Mouse (Mus musculus) embryonic facial prominence, embryonic 15.5 days (tissue): ENCODE measurements around the gene Dctn2. TPM values are rescaled to one million over a fixed set of nuclear protein-coding genes. Genes with fewer than 3 reads are reported as not detected.

ENCODE experiments used
- ATAC-seq: fragments of 200-750 bp; cut with Nextera tagmentation; 2 replicates; pipeline ENCODE4 v1.8.0; 2017; ENCODE audit warnings: low read depth, moderate TSS enrichment; ENCODE audit not compliant: insufficient number of reproducible peaks, low FRiP score, low TSS enrichment
- H3K27ac ChIP-seq: fragments of 300-500 bp; sonication (generic); replicated peaks from 2 replicates; pipeline ENCODE4 v1.5.1; 2015; ENCODE audit warnings: mild to moderate bottlenecking, inconsistent platforms
- H3K27me3 ChIP-seq: fragments of 300-500 bp; sonication (generic); 2 replicates; pipeline ENCODE4 v1.6.1; 2015; ENCODE audit warnings: inconsistent platforms
- H3K36me3 ChIP-seq: fragments of 300-500 bp; sonication (generic); 2 replicates; pipeline ENCODE4 v1.6.1; 2015; ENCODE audit warnings: mild to moderate bottlenecking, inconsistent platforms
- H3K4me1 ChIP-seq: fragments of 300-500 bp; sonication (generic); 2 replicates; pipeline ENCODE4 v1.6.1; 2015; ENCODE audit warnings: inconsistent platforms
- H3K4me2 ChIP-seq: fragments of 300-500 bp; sonication (generic); replicated peaks from 2 replicates; pipeline ENCODE4 v1.6.1; 2015; ENCODE audit warnings: mild to moderate bottlenecking, inconsistent platforms
- H3K4me3 ChIP-seq: fragments of 300-500 bp; sonication (generic); replicated peaks from 2 replicates; pipeline ENCODE4 v1.5.1; 2015; ENCODE audit warnings: mild to moderate bottlenecking, inconsistent platforms
- H3K9ac ChIP-seq: fragments of 300-500 bp; sonication (generic); 2 replicates; pipeline ENCODE4 v1.6.1; 2015; ENCODE audit warnings: inconsistent platforms
- H3K9me3 ChIP-seq: fragments of 300-500 bp; sonication (generic); replicated peaks from 2 replicates; pipeline ENCODE4 v1.6.1; 2016; ENCODE audit warnings: inconsistent platforms
- WGBS: fragments of 180-500 bp; shearing (Covaris S2); methylation state at CpG from one replicate; pipeline ENCODE4 v1.1.7; 2015; 5-methylcytosine and 5-hydroxymethylcytosine counted together
- polyA plus RNA-seq: library from polyadenylated mRNA; unstranded; fragments of >200 nt; fragmentation: Nextera tagmentation; extraction: Ambion mirVana; gene quantifications from 2 replicates; pipeline ENCODE4 v1.2.1, GENCODE M21; 2015

Dctn2 gene
- polyA plus RNA-seq, 1 experiment from 2014 or later: 212 TPM

DNA sequence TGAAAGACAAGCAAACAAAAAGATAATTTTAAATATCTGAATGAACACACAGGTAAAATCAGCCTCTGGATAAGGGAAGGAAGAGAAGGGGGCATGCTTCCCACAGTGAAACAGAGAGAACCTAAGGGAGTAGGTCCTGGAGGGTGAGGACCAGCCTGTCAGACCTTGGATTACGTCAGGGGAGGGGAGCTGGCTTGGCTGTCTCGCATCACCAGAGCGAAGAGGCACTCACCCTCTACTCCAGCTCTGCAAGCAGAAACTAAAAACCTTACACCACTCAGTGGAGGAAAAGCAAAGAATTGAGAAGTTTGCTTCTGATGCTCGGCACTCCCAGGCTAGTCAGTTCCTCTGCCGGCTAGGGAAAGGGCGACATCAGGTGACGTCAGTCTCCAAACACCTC is 53.8 kb downstream of the Dctn2 start:
- no peak for ATAC-seq

DNA sequence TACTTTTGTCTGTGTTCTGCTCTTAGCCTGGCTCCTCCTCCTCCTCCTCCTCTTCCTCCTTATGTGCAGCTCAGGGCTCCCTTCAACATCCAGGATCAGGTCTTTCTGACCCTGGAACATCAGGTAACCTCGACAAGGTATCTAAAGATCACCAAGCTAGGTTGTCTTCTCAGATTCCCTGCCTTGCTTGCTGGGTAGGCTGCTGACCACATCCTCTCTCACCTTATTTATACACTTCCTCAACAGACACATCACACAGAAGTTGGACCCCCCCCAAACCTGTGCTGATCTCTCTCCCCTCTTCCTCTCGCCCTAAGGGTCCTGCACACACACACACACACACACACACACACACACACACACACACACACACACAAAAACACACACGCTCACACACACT is 55.5 kb downstream of the Dctn2 start, which contains the start of gene Arhgap9:
Arhgap9 (plus strand) TSS at position 344 of the 400 bp plus-strand sequence.
- Histone ChIP-seq H3K36me3 (no peaks in the 10 kb centered on the region), H3K9me3 (no peaks in the 10 kb centered on the region), H3K4me1 (peaks cover 10% of the 10 kb centered on the region), H3K4me2 (no peak within 1 kb of the TSS), H3K4me3 (no peak within 1 kb of the TSS), H3K27ac (no peak within 1 kb of the TSS), H3K27me3 (peaks cover 22% of the 10 kb centered on the region), H3K9ac (no peak within 1 kb of the TSS)
- WGBS: 62% methylated on average over 3 of the region's 3 CpGs
- ATAC-seq: no peak

More for the DNA sequence above, 53.8 kb downstream of the Dctn2 start:
- Histone ChIP-seq H3K9me3 (no peaks in the 10 kb centered on the region), H3K4me2 (no peak overlapping the region), H3K36me3 (no peaks in the 10 kb centered on the region), H3K4me3 (no peak overlapping the region), H3K27ac (no peak overlapping the region), H3K4me1 (no peaks in the 10 kb centered on the region), H3K27me3 (peaks cover 9% of the 10 kb centered on the region), H3K9ac (no peak overlapping the region)
- 73% methylated on average over 7 of the region's 7 CpGs for WGBS

GRCm38 (mm10) chr10:127322178-127322577 is 56.0 kb downstream of the Dctn2 start:
- 70% methylated on average over 13 of the region's 13 CpGs for WGBS
- no peak overlapping the region for H3K27ac ChIP-seq
- H3K4me2 ChIP-seq: no peak overlapping the region
- no peaks in the 10 kb centered on the region for H3K9me3 ChIP-seq
- H3K4me1 ChIP-seq: peaks cover 15% of the 10 kb centered on the region
- ATAC-seq: no peak
- no peak overlapping the region for H3K9ac ChIP-seq
- H3K27me3 ChIP-seq: peaks cover 28% of the 10 kb centered on the region
- no peaks in the 10 kb centered on the region for H3K36me3 ChIP-seq
- no peak overlapping the region for H3K4me3 ChIP-seq

DNA sequence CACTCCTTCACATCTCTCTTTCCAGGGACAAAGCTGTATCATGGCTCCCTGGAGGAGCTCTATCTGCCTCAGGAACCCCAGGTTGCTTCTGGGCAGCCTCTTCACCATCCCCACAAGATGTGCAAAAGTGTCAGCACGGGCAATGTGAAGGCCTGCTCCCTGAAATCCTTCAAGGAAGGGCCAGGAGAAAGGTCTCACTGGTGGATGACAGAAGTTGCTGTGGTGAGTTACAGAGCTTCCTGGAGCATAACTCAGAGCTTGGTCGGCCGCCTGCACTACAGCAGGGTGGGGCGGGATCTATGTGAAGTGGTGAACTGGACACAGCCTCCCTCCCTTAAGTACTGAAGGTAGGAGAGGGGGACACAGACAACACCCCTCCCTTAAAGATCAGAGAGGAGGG is 56.5 kb downstream of the Dctn2 start:
- H3K4me3 ChIP-seq: no peak overlapping the region
- WGBS: 69% methylated on average over 4 of the region's 4 CpGs
- H3K4me1 ChIP-seq: peaks cover 15% of the 10 kb centered on the region
- H3K27ac ChIP-seq: no peak overlapping the region
- no peaks in the 10 kb centered on the region for H3K9me3 ChIP-seq
- no peak overlapping the region for H3K9ac ChIP-seq
- peaks cover 33% of the 10 kb centered on the region for H3K27me3 ChIP-seq
- H3K4me2 ChIP-seq: no peak overlapping the region
- no peak for ATAC-seq
- H3K36me3 ChIP-seq: no peaks in the 10 kb centered on the region

- WGBS: 69% methylated on average over 17 of the region's 17 CpGs
- no peaks in the 10 kb centered on the region for H3K9me3 ChIP-seq
- no peak overlapping the region for H3K4me2 ChIP-seq
- no peak for ATAC-seq
- H3K9ac ChIP-seq: no peak overlapping the region
- H3K36me3 ChIP-seq: no peaks in the 10 kb centered on the region
- H3K27me3 ChIP-seq: peaks cover 37% of the 10 kb centered on the region
- H3K4me1 ChIP-seq: peaks cover 15% of the 10 kb centered on the region
- H3K4me3 ChIP-seq: no peak overlapping the region
- H3K27ac ChIP-seq: no peak overlapping the region
Observed at GRCm38 (mm10) chr10:127323131-127323855, 57.1 kb downstream of the Dctn2 start.

DNA sequence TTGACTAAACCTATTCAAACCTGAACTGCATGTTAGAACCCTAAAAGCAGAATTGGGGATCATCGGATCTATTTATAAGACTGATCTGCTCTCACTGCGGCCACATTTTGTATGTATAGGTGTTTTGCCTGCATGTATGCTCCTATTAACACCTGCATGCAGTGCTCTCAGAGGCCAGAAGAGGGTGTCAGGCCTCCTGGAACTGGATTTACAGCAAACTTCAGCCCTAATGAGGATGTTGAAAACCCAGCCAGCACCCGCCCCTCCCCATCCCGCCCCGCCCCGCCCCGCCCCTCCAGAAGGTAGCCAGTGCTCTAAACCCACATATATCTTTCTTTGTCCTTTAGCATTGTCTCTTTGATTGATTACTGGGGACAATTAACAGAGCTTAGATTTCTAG is 58.3 kb downstream of the Dctn2 start:
- H3K36me3 ChIP-seq: no peaks in the 10 kb centered on the region

GRCm38 (mm10) chr10:127325454-127326016 is 59.4 kb downstream of the Dctn2 start:
- WGBS: 36% methylated on average over 14 of the region's 14 CpGs
- no peak overlapping the region for H3K27ac ChIP-seq
- H3K4me1 ChIP-seq: peaks cover 15% of the 10 kb centered on the region
- peak overlapping the region; percentile 77 for H3K4me2 ChIP-seq
- peaks cover 5% of the 10 kb centered on the region; the same call in 1 of the 2 replicates for H3K36me3 ChIP-seq
- H3K27me3 ChIP-seq: peaks cover 55% of the 10 kb centered on the region
- no peak overlapping the region for H3K9ac ChIP-seq
- peak overlapping the region; percentile 43 for H3K4me3 ChIP-seq
- no peak for ATAC-seq
- H3K9me3 ChIP-seq: no peaks in the 10 kb centered on the region

More for the DNA sequence above, 58.3 kb downstream of the Dctn2 start:
- Histone ChIP-seq H3K4me2 (no peak overlapping the region), H3K4me1 (peaks cover 15% of the 10 kb centered on the region), H3K27ac (no peak overlapping the region), H3K27me3 (peaks cover 47% of the 10 kb centered on the region), H3K9ac (no peak overlapping the region), H3K4me3 (no peak overlapping the region), H3K9me3 (no peaks in the 10 kb centered on the region)
- WGBS: 13% methylated on average over 7 of the region's 7 CpGs
- ATAC-seq: no peak

GRCm38 (mm10) chr10:127326017-127326801 is 60.0 kb downstream of the Dctn2 start:
- Histone ChIP-seq H3K4me1 (peaks cover 15% of the 10 kb centered on the region), H3K36me3 (peaks cover 12% of the 10 kb centered on the region), H3K9me3 (no peaks in the 10 kb centered on the region), H3K4me2 (peak overlapping the region; percentile 77), H3K27me3 (peaks cover 50% of the 10 kb centered on the region), H3K9ac (peak overlapping the region; percentile 10; the same call in 1 of the 2 replicates), H3K4me3 (peak overlapping the region; percentile 43), H3K27ac (no peak overlapping the region)
- no peak for ATAC-seq
- WGBS: 2% methylated on average over 53 of the region's 54 CpGs

- Histone ChIP-seq H3K4me1 (peaks cover 15% of the 10 kb centered on the region), H3K4me3 (peak overlapping the region; percentile 43), H3K9ac (peak overlapping the region; percentile 10; the same call in 1 of the 2 replicates), H3K4me2 (peak overlapping the region; percentile 77), H3K9me3 (no peaks in the 10 kb centered on the region), H3K27me3 (peaks cover 50% of the 10 kb centered on the region), H3K36me3 (peaks cover 18% of the 10 kb centered on the region), H3K27ac (no peak overlapping the region)
- 4% methylated on average over 29 of the region's 29 CpGs for WGBS
- no peak for ATAC-seq
Observed at GRCm38 (mm10) chr10:127326828-127327227, 60.7 kb downstream of the Dctn2 start.

DNA sequence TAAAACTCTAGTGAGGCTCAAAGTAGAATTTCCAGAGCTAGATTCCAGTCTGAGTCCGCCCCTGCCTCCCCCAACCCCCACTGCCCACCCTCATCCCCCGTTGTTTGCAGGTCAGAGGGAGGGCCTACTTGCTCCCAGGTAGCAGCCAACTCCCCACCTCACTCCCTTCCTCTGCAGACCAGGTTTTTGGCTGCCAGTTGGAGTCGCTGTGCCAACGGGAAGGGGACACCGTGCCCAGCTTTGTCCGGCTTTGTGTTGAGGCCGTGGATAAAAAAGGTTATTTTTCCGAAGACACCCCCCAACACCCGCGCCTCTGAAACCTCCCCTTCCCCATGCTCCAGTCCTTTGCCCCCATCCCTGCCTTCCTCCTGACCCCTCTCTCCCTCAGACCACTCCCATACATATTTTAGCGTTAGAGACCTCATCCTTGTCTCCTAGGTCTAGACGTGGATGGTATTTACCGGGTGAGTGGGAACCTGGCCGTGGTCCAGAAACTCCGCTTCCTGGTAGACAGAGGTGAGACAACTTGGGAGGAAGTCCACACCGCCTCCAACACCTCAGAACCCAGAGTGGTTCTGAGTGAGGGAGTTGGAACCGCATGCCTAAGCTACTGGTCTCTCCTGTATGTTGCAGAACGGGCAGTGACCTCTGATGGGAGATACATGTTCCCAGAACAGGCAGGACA is 61.4 kb downstream of the Dctn2 start:
- Histone ChIP-seq H3K4me1 (peaks cover 15% of the 10 kb centered on the region), H3K36me3 (peaks cover 26% of the 10 kb centered on the region), H3K27ac (no peak overlapping the region), H3K9ac (no peak overlapping the region), H3K27me3 (peaks cover 50% of the 10 kb centered on the region), H3K4me2 (no peak overlapping the region), H3K9me3 (no peaks in the 10 kb centered on the region), H3K4me3 (no peak overlapping the region)
- no peak for ATAC-seq
- 48% methylated on average over 18 of the region's 18 CpGs for whole genome bisulfite sequencing

- WGBS: 73% methylated on average over 7 of the region's 7 CpGs
- Histone ChIP-seq H3K9me3 (no peaks in the 10 kb centered on the region), H3K27me3 (peaks cover 44% of the 10 kb centered on the region), H3K4me2 (no peak overlapping the region), H3K4me3 (no peak overlapping the region), H3K36me3 (peaks cover 48% of the 10 kb centered on the region), H3K9ac (no peak overlapping the region), H3K27ac (no peak overlapping the region), H3K4me1 (peaks cover 15% of the 10 kb centered on the region)
- no peak for ATAC-seq
Observed at GRCm38 (mm10) chr10:127330212-127330611, 64.0 kb downstream of the Dctn2 start.
